Mouse (Mus musculus) embryonic fibroblast, embryonic 13.5 days (primary cell): ENCODE results near the gene H2-DMb1.

Source experiments
- CTCF ChIP-seq: IDR thresholded peaks from 2 replicates; pipeline ENCODE4 v1.5.1; 2011; ENCODE audit warnings: mild to moderate bottlenecking, control low read depth, low read length, moderate library complexity, borderline replicate concordance; ENCODE audit not compliant: insufficient read depth
- POLR2A ChIP-seq: IDR thresholded peaks from 2 replicates; pipeline ENCODE4 v1.6.1; 2011; ENCODE audit warnings: low read depth, mild to moderate bottlenecking, control low read depth, low read length, moderate library complexity

GRCm38 (mm10) chr17:34110309-34110708, 42.6 kb upstream of the H2-DMb1 start:
- TF ChIP-seq POLR2A, result no peak
- no peak for TF ChIP-seq CTCF
